Mouse (Mus musculus): ENCODE results near the gene Polr2f. TPM values are rescaled to one million over a fixed set of nuclear protein-coding genes. Genes with fewer than 3 reads are reported as not detected.

Polr2f gene
- polyA plus RNA-seq, 1 experiment from 2014 or later, result 336 TPM

DNA sequence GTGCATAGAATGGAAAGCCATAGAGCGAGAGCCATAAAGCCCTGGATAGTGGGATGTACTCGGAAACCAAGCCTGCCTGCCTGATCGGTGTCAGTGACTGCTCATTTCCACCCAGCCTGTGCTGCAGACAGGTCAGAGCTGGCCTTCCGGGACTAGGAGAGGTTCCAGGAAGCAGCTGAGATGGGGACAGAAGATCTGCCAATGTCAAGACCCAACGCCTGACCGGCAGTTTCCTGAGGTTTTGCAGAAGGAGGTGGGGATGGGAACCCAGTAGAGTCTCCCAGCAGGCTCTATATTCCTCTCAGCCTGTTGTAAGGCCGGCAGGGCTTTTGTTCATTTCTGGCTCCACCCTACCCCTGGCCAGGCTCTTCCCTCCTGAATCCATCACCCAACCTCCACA lies 41.9 kb upstream of the Polr2f start:
- 0 out of 2 replicates have a peak, but pooled peaks cover 2% of the 10 kb centered on the region for H3K4me1 ChIP-seq (replicated peaks; ENCODE audit: control insufficient read depth, insufficient read depth, low read length)
- no peak overlapping the region for H3K9ac ChIP-seq (ENCODE audit: low read depth, low read length)
- 0 out of 2 replicates have a peak, but pooled peaks cover 2% of the 10 kb centered on the region for H3K36me3 ChIP-seq (ENCODE audit: control insufficient read depth, insufficient read depth, low read length)
- H3K9me3 ChIP-seq (ENCODE audit: control insufficient read depth, low read length), result no peaks in the 10 kb centered on the region
- H3K27ac ChIP-seq (ENCODE audit: low read depth, low read length), result no peak overlapping the region
- no peak overlapping the region for H3K4me3 ChIP-seq (ENCODE audit: low read depth, low read length)
- no peak for DNase-seq (ENCODE audit: low spot score)
- 62% methylated on average over 7 of the region's 7 CpGs for WGBS
- H3K27me3 ChIP-seq (ENCODE audit: control insufficient read depth, insufficient read depth, low read length), result no peaks in the 10 kb centered on the region
- H3K4me2 ChIP-seq (replicated peaks; ENCODE audit: low read depth, low read length), result no peak overlapping the region
- no peak for ATAC-seq (ENCODE audit: low FRiP score)

DNA sequence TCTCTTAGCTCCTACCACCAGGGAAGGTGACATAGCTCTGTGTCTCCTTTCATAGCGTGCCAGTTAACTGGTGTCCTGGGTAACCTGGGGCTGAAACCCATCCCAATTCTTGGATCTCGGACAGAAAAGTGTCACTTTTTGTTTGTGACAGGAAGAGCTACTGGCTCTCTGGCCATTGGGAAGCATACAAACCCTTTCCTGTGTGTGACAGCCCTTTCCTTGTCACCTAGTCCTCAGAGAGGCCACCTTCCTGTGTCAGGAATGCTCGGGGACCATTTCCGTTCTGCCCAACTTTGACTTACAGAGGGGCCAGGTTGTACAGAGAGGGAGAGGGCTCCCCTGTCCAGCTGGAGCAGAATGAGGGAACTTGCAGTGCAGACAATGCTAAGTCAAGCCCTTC lies 41.4 kb upstream of the Polr2f start:
- Histone ChIP-seq H3K4me1 (replicated peaks; ENCODE audit: control insufficient read depth, insufficient read depth, low read length) (0 out of 2 replicates have a peak, but pooled peaks cover 2% of the 10 kb centered on the region), H3K9ac (ENCODE audit: low read depth, low read length) (no peak overlapping the region), H3K9me3 (ENCODE audit: control insufficient read depth, low read length) (no peaks in the 10 kb centered on the region), H3K27ac (ENCODE audit: low read depth, low read length) (no peak overlapping the region), H3K4me2 (replicated peaks; ENCODE audit: low read depth, low read length) (no peak overlapping the region), H3K36me3 (ENCODE audit: control insufficient read depth, insufficient read depth, low read length) (0 out of 2 replicates have a peak, but pooled peaks cover 2% of the 10 kb centered on the region), H3K27me3 (ENCODE audit: control insufficient read depth, insufficient read depth, low read length) (no peaks in the 10 kb centered on the region), H3K4me3 (ENCODE audit: low read depth, low read length) (no peak overlapping the region)
- DNase-seq (ENCODE audit: low spot score) (no peak), ATAC-seq (ENCODE audit: low FRiP score) (no peak)
- 67% methylated on average over 4 of the region's 4 CpGs for WGBS

DNA sequence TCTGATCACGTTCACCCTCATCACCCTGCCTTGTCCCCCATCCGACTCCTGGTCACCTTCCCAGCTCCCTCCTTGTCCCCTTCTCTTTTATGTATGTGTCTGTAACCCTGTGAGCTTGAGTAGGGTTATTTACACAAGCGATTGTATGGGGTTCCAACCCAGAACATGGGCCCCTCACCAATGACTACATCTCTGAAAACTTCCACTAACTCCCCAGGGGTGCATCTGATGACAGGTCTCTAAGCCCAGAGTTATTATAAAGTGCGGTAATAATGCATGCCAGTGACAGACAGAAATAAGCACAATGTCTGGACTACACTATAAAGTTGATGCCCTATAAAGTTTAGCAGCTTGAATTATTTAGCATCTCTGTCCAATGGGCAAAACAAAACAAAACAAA lies 40.4 kb upstream of the Polr2f start:
- no peak for ATAC-seq (ENCODE audit: low FRiP score)
- 0 out of 2 replicates have a peak, but pooled peaks cover 2% of the 10 kb centered on the region for H3K4me1 ChIP-seq (replicated peaks; ENCODE audit: control insufficient read depth, insufficient read depth, low read length)
- DNase-seq (ENCODE audit: low spot score), result no peak
- H3K9me3 ChIP-seq (ENCODE audit: control insufficient read depth, low read length), result no peaks in the 10 kb centered on the region
- H3K27me3 ChIP-seq (ENCODE audit: control insufficient read depth, insufficient read depth, low read length), result no peaks in the 10 kb centered on the region
- H3K4me2 ChIP-seq (replicated peaks; ENCODE audit: low read depth, low read length), result no peak overlapping the region
- H3K4me3 ChIP-seq (ENCODE audit: low read depth, low read length), result no peak overlapping the region
- 80% methylated on average over 4 of the region's 4 CpGs for WGBS
- no peak overlapping the region for H3K27ac ChIP-seq (ENCODE audit: low read depth, low read length)
- no peak overlapping the region for H3K9ac ChIP-seq (ENCODE audit: low read depth, low read length)
- H3K36me3 ChIP-seq (ENCODE audit: control insufficient read depth, insufficient read depth, low read length), result no peaks in the 10 kb centered on the region

- Histone ChIP-seq H3K4me2 (replicated peaks; ENCODE audit: low read depth, low read length) (no peak overlapping the region), H3K4me1 (replicated peaks; ENCODE audit: control insufficient read depth, insufficient read depth, low read length) (0 out of 2 replicates have a peak, but pooled peaks cover 2% of the 10 kb centered on the region), H3K27me3 (ENCODE audit: control insufficient read depth, insufficient read depth, low read length) (no peaks in the 10 kb centered on the region), H3K27ac (ENCODE audit: low read depth, low read length) (no peak overlapping the region), H3K9me3 (ENCODE audit: control insufficient read depth, low read length) (no peaks in the 10 kb centered on the region), H3K9ac (ENCODE audit: low read depth, low read length) (no peak overlapping the region), H3K36me3 (ENCODE audit: control insufficient read depth, insufficient read depth, low read length) (no peaks in the 10 kb centered on the region), H3K4me3 (ENCODE audit: low read depth, low read length) (no peak overlapping the region)
- no peak for ATAC-seq (ENCODE audit: low FRiP score)
- DNase-seq (ENCODE audit: low spot score), result no peak
Observed at GRCm38 (mm10) chr15:79101531-79101930, 39.3 kb upstream of the Polr2f start.

DNA sequence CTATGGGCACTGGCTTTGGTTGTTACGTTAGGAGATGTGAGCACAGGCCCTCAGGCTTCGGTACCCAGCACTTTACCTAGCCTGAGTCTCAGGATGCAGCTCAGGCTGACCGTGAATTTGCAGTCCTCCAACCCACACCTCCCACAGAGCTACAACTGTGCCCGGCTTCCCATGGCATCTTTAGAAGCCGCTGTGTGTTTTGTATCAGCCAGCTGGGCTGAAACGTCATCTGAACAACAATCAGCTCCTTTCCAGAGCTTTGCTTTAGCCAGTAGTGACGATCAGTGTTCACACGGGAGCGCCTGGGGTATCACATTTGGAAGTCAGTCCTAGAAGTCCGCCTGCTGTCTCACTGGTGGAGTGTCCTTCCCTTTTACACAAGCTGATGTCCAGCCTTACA lies 37.5 kb upstream of the Polr2f start:
- whole genome bisulfite sequencing, result 71% methylated on average over 10 of the region's 10 CpGs
- Histone ChIP-seq H3K4me3 (ENCODE audit: low read depth, low read length) (no peak overlapping the region), H3K27ac (ENCODE audit: low read depth, low read length) (no peak overlapping the region), H3K36me3 (ENCODE audit: control insufficient read depth, insufficient read depth, low read length) (no peaks in the 10 kb centered on the region), H3K9ac (ENCODE audit: low read depth, low read length) (no peak overlapping the region), H3K9me3 (ENCODE audit: control insufficient read depth, low read length) (no peaks in the 10 kb centered on the region), H3K4me1 (replicated peaks; ENCODE audit: control insufficient read depth, insufficient read depth, low read length) (peaks cover 1% of the 10 kb centered on the region; the same call in 1 of the 2 replicates), H3K4me2 (replicated peaks; ENCODE audit: low read depth, low read length) (no peak overlapping the region), H3K27me3 (ENCODE audit: control insufficient read depth, insufficient read depth, low read length) (no peaks in the 10 kb centered on the region)
- DNase-seq (ENCODE audit: low spot score), result no peak
- ATAC-seq (ENCODE audit: low FRiP score), result no peak

GRCm38 (mm10) chr15:79105804-79106203 lies 35.0 kb upstream of the Polr2f start:
- Histone ChIP-seq H3K4me1 (replicated peaks; ENCODE audit: control insufficient read depth, insufficient read depth, low read length) (peaks cover 5% of the 10 kb centered on the region; the same call in 1 of the 2 replicates), H3K9ac (ENCODE audit: low read depth, low read length) (no peak overlapping the region), H3K27ac (ENCODE audit: low read depth, low read length) (no peak overlapping the region), H3K36me3 (ENCODE audit: control insufficient read depth, insufficient read depth, low read length) (no peaks in the 10 kb centered on the region), H3K27me3 (ENCODE audit: control insufficient read depth, insufficient read depth, low read length) (peaks cover 3% of the 10 kb centered on the region; the same call in 1 of the 2 replicates), H3K4me2 (replicated peaks; ENCODE audit: low read depth, low read length) (no peak overlapping the region), H3K4me3 (ENCODE audit: low read depth, low read length) (no peak overlapping the region), H3K9me3 (ENCODE audit: control insufficient read depth, low read length) (no peaks in the 10 kb centered on the region)
- DNase-seq (ENCODE audit: low spot score) (no peak), ATAC-seq (ENCODE audit: low FRiP score) (no peak)
- WGBS, result 49% methylated on average over 2 of the region's 2 CpGs

- Histone ChIP-seq H3K27ac (ENCODE audit: low read depth, low read length) (no peak overlapping the region), H3K4me1 (replicated peaks; ENCODE audit: control insufficient read depth, insufficient read depth, low read length) (peaks cover 5% of the 10 kb centered on the region; the same call in 1 of the 2 replicates), H3K4me3 (ENCODE audit: low read depth, low read length) (peak overlapping the region; percentile 75), H3K36me3 (ENCODE audit: control insufficient read depth, insufficient read depth, low read length) (no peaks in the 10 kb centered on the region), H3K9me3 (ENCODE audit: control insufficient read depth, low read length) (no peaks in the 10 kb centered on the region), H3K9ac (ENCODE audit: low read depth, low read length) (no peak overlapping the region; the same call in 1 of the 2 replicates), H3K27me3 (ENCODE audit: control insufficient read depth, insufficient read depth, low read length) (peaks cover 3% of the 10 kb centered on the region; the same call in 1 of the 2 replicates), H3K4me2 (replicated peaks; ENCODE audit: low read depth, low read length) (no peak overlapping the region; the same call in 1 of the 2 replicates)
- no peak for DNase-seq (ENCODE audit: low spot score)
- ATAC-seq (ENCODE audit: low FRiP score), result no peak
- 26% methylated on average over 7 of the region's 7 CpGs for WGBS
Observed at GRCm38 (mm10) chr15:79107966-79108365, 32.8 kb upstream of the Polr2f start.

DNA sequence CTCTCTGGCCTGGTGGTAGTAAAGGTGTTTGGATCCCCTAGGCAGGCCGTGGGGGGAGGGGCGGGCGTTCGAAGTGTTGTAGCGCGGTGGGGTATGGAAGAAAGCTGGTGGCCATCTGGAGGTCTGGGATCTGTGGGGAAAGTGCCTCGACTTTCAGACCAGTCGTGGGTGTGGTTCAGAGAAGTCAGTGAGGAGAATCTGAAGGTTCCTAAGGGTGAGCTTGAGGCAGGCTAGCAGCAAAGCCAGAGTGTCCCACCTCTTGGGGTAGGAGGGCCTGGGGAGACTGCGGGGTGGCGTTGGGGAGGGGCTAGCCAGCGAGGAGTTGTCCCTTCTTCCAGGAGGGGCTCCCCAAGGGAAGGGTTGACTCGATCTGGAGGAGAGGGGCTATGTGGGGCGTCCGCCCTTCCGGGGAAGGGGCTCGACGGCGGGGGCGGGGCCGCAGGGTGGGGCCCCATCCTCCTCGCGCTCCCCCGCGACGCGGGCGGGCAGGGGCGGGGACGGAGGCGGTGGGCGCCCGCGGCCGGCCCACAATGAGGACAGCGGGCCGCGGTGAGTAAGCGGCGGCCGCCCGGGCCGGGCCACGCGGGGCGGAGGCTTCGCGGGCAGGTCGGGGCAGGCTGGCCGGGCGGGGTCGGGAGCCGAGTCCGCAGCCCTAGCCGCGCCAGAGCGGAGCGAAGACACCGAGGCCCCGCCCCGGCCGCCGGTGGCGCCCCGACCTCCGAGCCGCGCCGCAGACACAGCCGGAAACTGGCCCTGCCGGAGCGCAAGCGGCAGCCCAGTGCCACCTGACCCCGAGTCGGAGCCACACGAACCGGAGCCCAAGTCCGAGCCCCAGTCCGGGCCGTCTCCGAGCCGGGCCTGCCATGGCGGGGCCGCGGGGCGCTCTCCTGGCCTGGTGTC lies 32.1 kb upstream of the Polr2f start, which contains the start of gene Micall1:
Micall1 (plus strand) TSS at position 478 of the 900 bp plus-strand sequence.
- Histone ChIP-seq H3K9me3 (ENCODE audit: control insufficient read depth, low read length) (no peaks in the 10 kb centered on the region), H3K4me2 (replicated peaks; ENCODE audit: low read depth, low read length) (peak within 1 kb of the TSS; percentile 93), H3K27ac (ENCODE audit: low read depth, low read length) (peak within 1 kb of the TSS; percentile 72), H3K4me1 (replicated peaks; ENCODE audit: control insufficient read depth, insufficient read depth, low read length) (peaks cover 5% of the 10 kb centered on the region; the same call in 1 of the 2 replicates), H3K36me3 (ENCODE audit: control insufficient read depth, insufficient read depth, low read length) (no peaks in the 10 kb centered on the region), H3K9ac (ENCODE audit: low read depth, low read length) (peak within 1 kb of the TSS; percentile 88), H3K27me3 (ENCODE audit: control insufficient read depth, insufficient read depth, low read length) (peaks cover 3% of the 10 kb centered on the region; the same call in 1 of the 2 replicates), H3K4me3 (ENCODE audit: low read depth, low read length) (peak within 1 kb of the TSS; percentile 75)
- ATAC-seq (ENCODE audit: low FRiP score) (peak; percentile 83), DNase-seq (ENCODE audit: low spot score) (peak; percentile 76)
- 1% methylated on average over 45 of the region's 85 CpGs for WGBS

All from hindbrain, embryonic 11.5 days (tissue).